Mouse (Mus musculus): ENCODE measurements around the gene Plpp1. TPM values are rescaled to one million over a fixed set of nuclear protein-coding genes. Genes with fewer than 3 reads are reported as not detected.
A peak's percentile ranks its signal among the peaks of the same experiment; 100 is the strongest.

Plpp1 gene
- polyA plus RNA-seq (2014; fragmentation: Nextera tagmentation; extraction: Ambion mirVana) = 63.8 and 65.1 TPM in 2 replicates

DNA sequence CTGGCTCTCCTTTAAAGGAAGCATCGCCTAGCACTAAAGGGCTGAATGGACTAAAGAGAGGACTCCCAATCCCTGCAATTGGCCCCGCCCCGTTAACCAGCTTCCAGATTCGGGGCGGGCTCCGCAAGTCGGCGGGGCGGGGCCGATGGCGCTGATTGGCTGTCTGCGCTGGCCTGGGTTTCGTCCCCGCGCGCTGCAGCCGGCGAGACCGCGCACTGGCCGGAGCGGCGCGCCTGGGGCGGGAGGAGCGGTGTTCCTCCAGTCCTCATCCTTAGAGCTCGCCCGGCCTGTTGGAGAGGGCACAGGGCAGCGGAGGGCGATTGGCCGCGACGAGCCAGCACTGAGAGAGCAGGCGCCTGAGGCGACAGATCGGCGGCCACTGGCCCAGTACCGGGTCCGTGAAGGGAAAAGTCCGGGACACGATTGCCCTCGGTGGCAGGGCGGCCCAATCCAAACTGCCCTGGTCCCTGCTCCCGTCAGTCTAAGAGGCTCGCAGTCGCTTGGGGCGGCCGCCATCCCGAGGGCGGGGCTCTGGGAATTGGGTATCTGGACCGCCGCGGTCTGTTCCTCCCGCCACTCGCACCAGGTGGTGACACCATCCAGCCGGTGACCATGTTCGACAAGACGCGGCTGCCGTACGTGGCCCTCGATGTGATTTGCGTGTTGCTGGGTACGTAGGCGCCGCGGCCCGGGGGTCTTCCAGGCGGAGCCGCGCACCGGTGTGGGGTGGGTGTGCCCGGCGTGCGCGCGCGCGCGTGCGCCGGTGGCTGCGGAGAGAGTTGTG is at the start of gene Plpp1:
Plpp1 (plus strand) TSS at position 196 of the 784 bp plus-strand sequence.
- H3K4me2 ChIP-seq (replicated peaks) = peak within 1 kb of the TSS; percentile 89
- H3K4me3 ChIP-seq (replicated peaks; ENCODE audit: low read length) = peak within 1 kb of the TSS; percentile 75
- H3K27ac ChIP-seq = peak within 1 kb of the TSS; percentile 98
- H3K9ac ChIP-seq = peak within 1 kb of the TSS; percentile 78
- DNase-seq (ENCODE audit: low spot score) = peak; percentile 96
- ATAC-seq (ENCODE audit: low FRiP score) = peak; percentile 96
- no peaks in the 10 kb centered on the region for H3K27me3 ChIP-seq (ENCODE audit: control insufficient read depth, insufficient read depth, low read length)
- under 1% methylated on average over 72 of the region's 83 CpGs for WGBS
- peaks cover 4% of the 10 kb centered on the region; the same call in 1 of the 2 replicates for H3K36me3 ChIP-seq (replicated peaks; ENCODE audit: control insufficient read depth, insufficient read depth)
- H3K4me1 ChIP-seq (replicated peaks; ENCODE audit: control insufficient read depth, insufficient read depth, low read length) = peaks cover 19% of the 10 kb centered on the region
- H3K9me3 ChIP-seq (ENCODE audit: control insufficient read depth, low read length) = no peaks in the 10 kb centered on the region

DNA sequence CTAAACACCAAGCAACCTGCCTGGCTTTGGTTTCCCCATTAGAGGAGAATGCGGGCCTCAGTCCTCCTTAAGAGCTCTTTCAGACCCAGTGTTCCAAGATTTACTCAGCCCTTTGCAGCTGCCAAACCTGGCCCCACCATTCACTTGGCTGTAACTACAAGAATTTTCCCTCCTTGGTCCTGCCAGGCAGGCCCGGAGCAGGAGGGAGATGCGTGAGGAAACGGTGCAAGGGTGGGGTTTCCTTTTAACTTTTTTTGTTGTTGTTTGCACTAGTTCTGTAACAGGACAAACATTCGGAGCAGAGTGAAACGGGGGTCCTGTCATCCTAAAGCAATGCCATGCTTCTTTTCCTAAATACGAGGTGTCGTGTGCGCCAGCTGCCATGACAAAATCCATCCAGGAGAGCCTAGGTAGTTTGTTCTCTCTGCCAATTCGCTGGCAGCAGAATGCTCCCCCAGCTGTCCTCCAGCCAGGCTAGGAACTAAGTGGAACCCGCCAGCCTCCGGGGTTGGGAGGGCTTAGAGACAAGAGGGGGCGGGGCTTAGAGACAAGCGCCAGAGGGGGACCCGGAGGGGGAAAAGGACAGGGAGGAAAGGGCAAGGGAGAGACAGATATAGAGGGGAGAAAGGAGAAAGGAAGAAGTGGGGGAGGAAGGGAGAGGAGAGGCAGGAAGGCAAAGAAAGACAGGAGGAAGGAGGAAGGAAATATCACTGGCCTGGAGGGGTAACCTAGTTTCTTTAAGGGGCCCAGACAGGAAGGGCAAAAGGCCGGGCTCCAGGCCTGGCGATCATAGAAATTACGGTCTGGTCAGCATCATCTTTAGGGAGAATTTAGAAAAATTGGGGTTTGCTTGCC is 48.9 kb upstream of the Plpp1 start:
- Histone ChIP-seq H3K36me3 (replicated peaks; ENCODE audit: control insufficient read depth, insufficient read depth) (no peaks in the 10 kb centered on the region), H3K9me3 (ENCODE audit: control insufficient read depth, low read length) (no peaks in the 10 kb centered on the region), H3K4me3 (replicated peaks; ENCODE audit: low read length) (no peak overlapping the region), H3K4me2 (replicated peaks) (peak overlapping the region; percentile 23; the same call in 1 of the 2 replicates), H3K4me1 (replicated peaks; ENCODE audit: control insufficient read depth, insufficient read depth, low read length) (peaks cover 16% of the 10 kb centered on the region; the same call in 1 of the 2 replicates), H3K27ac (peak overlapping the region; percentile 21; the same call in 1 of the 2 replicates), H3K27me3 (ENCODE audit: control insufficient read depth, insufficient read depth, low read length) (no peaks in the 10 kb centered on the region), H3K9ac (no peak overlapping the region)
- WGBS = 43% methylated on average over 16 of the region's 18 CpGs
- no peak for DNase-seq (ENCODE audit: low spot score)
- ATAC-seq (ENCODE audit: low FRiP score) = no peak; the same call in 1 of the 2 replicates

DNA sequence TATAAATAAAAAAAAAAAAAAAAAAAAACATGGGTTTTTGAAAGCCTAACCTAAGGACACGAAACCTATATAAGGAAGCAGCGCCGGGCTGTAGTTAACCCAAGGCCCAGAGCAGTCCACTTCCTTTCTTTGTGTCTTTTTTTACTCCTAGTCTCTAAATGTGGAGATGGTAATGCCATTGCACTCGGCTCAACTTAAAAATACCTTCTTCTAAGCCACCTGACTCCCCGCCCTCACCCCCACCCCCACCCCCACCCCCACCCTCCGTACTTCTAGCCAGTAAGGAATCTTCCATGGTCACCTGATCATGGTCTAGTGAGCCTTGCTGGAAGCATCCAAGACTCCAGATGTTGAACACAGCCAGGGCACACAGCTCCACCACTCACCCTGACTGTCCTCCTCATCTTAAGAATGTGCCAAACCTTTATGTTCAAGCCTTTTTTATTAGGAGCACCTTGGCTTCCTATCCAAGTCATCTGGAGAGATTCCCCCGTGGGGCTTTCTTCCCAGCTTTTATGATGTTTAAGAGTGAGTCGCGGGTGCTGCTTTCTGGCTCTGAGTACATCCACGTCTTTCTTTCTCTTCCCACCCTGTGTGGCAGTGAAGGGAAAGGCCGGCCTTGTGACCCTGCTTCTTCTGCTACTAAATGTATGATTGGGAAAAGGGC is 48.1 kb upstream of the Plpp1 start:
- ATAC-seq (ENCODE audit: low FRiP score) = no peak
- Histone ChIP-seq H3K36me3 (replicated peaks; ENCODE audit: control insufficient read depth, insufficient read depth) (no peaks in the 10 kb centered on the region), H3K27me3 (ENCODE audit: control insufficient read depth, insufficient read depth, low read length) (no peaks in the 10 kb centered on the region), H3K4me2 (replicated peaks) (no peak overlapping the region), H3K4me1 (replicated peaks; ENCODE audit: control insufficient read depth, insufficient read depth, low read length) (peaks cover 16% of the 10 kb centered on the region; the same call in 1 of the 2 replicates), H3K9ac (no peak overlapping the region), H3K4me3 (replicated peaks; ENCODE audit: low read length) (no peak overlapping the region), H3K9me3 (ENCODE audit: control insufficient read depth, low read length) (no peaks in the 10 kb centered on the region), H3K27ac (no peak overlapping the region)
- no peak for DNase-seq (ENCODE audit: low spot score)
- WGBS = 77% methylated on average over 11 of the region's 11 CpGs

DNA sequence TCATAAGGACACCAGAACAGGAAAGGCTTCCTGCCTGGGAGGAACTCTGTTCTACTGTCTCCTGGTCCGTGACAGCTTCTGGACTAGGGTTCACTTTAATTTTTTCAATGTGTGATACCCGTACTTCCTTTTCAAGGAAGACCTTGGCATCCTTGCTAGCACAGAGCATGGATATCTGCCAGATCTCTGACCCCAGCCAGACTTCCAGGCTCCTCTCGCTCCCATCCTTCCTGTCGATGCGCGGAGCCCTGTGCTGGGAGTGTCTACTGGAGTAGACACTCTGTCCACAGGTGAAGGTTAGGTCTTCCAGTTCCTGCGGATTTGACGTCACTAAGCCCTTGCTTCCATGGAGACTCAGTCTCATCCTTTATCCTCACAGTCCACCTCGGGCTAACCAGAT is 47.1 kb upstream of the Plpp1 start:
- H3K27me3 ChIP-seq (ENCODE audit: control insufficient read depth, insufficient read depth, low read length) = no peaks in the 10 kb centered on the region
- peaks cover 16% of the 10 kb centered on the region; the same call in 1 of the 2 replicates for H3K4me1 ChIP-seq (replicated peaks; ENCODE audit: control insufficient read depth, insufficient read depth, low read length)
- no peak overlapping the region for H3K9ac ChIP-seq
- no peak overlapping the region for H3K4me3 ChIP-seq (replicated peaks; ENCODE audit: low read length)
- WGBS = 87% methylated on average over 9 of the region's 9 CpGs
- H3K4me2 ChIP-seq (replicated peaks) = no peak overlapping the region
- DNase-seq (ENCODE audit: low spot score) (no peak), ATAC-seq (ENCODE audit: low FRiP score) (no peak)
- H3K36me3 ChIP-seq (replicated peaks; ENCODE audit: control insufficient read depth, insufficient read depth) = no peaks in the 10 kb centered on the region
- no peaks in the 10 kb centered on the region for H3K9me3 ChIP-seq (ENCODE audit: control insufficient read depth, low read length)
- H3K27ac ChIP-seq = no peak overlapping the region

DNA sequence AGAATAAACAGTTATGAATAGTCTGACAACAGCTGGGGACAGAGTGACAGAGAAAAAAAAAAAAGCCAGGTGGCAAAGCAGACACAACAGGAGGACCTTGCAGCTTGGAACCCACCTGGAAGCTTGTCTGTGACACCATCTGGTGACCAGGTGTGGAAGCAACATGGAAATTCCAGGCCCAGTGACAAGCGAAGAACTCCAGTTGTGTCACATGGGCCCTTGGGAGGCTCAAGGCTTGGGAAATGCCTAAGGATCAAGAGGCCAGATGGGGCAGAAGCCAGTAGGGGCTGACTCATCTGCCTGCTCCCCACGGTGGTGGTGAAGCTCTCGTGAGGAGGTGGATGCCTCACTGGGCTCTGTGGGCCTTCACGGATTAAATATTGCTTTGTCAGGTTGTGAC is 45.7 kb upstream of the Plpp1 start:
- H3K9ac ChIP-seq = no peak overlapping the region
- 32% methylated on average over 4 of the region's 4 CpGs for WGBS
- ATAC-seq (ENCODE audit: low FRiP score) (no peak), DNase-seq (ENCODE audit: low spot score) (no peak)
- no peaks in the 10 kb centered on the region for H3K27me3 ChIP-seq (ENCODE audit: control insufficient read depth, insufficient read depth, low read length)
- no peak overlapping the region for H3K4me3 ChIP-seq (replicated peaks; ENCODE audit: low read length)
- peaks cover 16% of the 10 kb centered on the region; the same call in 1 of the 2 replicates for H3K4me1 ChIP-seq (replicated peaks; ENCODE audit: control insufficient read depth, insufficient read depth, low read length)
- no peaks in the 10 kb centered on the region for H3K36me3 ChIP-seq (replicated peaks; ENCODE audit: control insufficient read depth, insufficient read depth)
- no peak overlapping the region for H3K27ac ChIP-seq
- no peak overlapping the region for H3K4me2 ChIP-seq (replicated peaks)
- H3K9me3 ChIP-seq (ENCODE audit: control insufficient read depth, low read length) = no peaks in the 10 kb centered on the region

DNA sequence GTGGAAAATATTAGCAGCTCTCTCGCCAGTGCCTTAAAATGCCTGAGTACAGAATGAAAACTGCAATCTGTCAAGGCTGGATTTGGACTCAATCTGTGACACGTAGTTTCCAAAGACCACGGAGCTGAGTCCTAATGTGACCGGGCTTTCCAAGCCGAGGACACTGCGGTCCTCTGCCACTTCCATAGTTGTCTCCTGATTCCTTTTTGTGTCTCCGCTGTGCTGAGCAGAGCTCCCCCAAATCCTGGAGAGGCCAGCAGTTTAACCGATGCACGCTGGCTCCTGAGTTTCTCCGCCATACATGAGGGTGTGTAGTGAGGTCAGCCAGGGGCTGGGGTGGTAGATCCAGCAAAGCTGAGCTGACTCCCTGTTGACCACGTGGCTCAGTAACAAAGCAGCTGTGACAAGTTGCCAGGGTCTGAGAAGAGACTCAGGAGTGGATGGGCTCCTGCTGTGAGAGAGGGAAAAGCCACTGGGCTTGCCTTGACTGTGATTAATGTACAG is 45.0 kb upstream of the Plpp1 start:
- H3K27ac ChIP-seq = peak overlapping the region; percentile 33; the same call in 1 of the 2 replicates
- peak overlapping the region; percentile 36; the same call in 1 of the 2 replicates for H3K9ac ChIP-seq
- H3K4me3 ChIP-seq (replicated peaks; ENCODE audit: low read length) = no peak overlapping the region
- DNase-seq (ENCODE audit: low spot score) (no peak), ATAC-seq (ENCODE audit: low FRiP score) (peak; percentile 61)
- H3K27me3 ChIP-seq (ENCODE audit: control insufficient read depth, insufficient read depth, low read length) = no peaks in the 10 kb centered on the region
- no peaks in the 10 kb centered on the region for H3K9me3 ChIP-seq (ENCODE audit: control insufficient read depth, low read length)
- H3K36me3 ChIP-seq (replicated peaks; ENCODE audit: control insufficient read depth, insufficient read depth) = no peaks in the 10 kb centered on the region
- peak overlapping the region; percentile 32 for H3K4me2 ChIP-seq (replicated peaks)
- 46% methylated on average over 11 of the region's 11 CpGs for WGBS
- peaks cover 16% of the 10 kb centered on the region; the same call in 1 of the 2 replicates for H3K4me1 ChIP-seq (replicated peaks; ENCODE audit: control insufficient read depth, insufficient read depth, low read length)

DNA sequence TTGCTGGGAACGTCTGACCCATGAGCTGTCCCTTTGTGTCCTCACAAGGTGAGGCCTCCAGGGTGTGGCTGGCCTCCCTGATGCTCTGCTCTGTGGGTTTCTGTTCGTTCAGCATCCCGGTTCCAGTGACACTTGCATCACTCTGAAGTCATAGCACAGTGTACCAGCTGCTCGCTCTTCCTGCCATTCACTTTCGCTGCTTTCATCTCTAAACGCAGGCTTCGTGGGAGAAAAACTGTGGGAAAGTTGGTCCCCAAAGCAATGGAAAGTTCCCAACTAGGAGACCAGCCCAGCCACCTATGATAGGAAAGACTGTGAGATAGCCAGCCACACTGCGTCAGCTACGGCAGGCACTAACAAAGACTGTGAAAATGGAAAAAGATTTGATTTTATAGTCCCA is 43.2 kb upstream of the Plpp1 start:
- no peak overlapping the region for H3K4me3 ChIP-seq (replicated peaks; ENCODE audit: low read length)
- H3K9ac ChIP-seq = no peak overlapping the region
- H3K9me3 ChIP-seq (ENCODE audit: control insufficient read depth, low read length) = no peaks in the 10 kb centered on the region
- H3K4me1 ChIP-seq (replicated peaks; ENCODE audit: control insufficient read depth, insufficient read depth, low read length) = peaks cover 10% of the 10 kb centered on the region; the same call in 1 of the 2 replicates
- H3K27ac ChIP-seq = no peak overlapping the region
- no peak for ATAC-seq (ENCODE audit: low FRiP score)
- no peaks in the 10 kb centered on the region for H3K36me3 ChIP-seq (replicated peaks; ENCODE audit: control insufficient read depth, insufficient read depth)
- 84% methylated on average over 9 of the region's 9 CpGs for WGBS
- no peak overlapping the region for H3K4me2 ChIP-seq (replicated peaks)
- no peak for DNase-seq (ENCODE audit: low spot score)
- no peaks in the 10 kb centered on the region for H3K27me3 ChIP-seq (ENCODE audit: control insufficient read depth, insufficient read depth, low read length)

DNA sequence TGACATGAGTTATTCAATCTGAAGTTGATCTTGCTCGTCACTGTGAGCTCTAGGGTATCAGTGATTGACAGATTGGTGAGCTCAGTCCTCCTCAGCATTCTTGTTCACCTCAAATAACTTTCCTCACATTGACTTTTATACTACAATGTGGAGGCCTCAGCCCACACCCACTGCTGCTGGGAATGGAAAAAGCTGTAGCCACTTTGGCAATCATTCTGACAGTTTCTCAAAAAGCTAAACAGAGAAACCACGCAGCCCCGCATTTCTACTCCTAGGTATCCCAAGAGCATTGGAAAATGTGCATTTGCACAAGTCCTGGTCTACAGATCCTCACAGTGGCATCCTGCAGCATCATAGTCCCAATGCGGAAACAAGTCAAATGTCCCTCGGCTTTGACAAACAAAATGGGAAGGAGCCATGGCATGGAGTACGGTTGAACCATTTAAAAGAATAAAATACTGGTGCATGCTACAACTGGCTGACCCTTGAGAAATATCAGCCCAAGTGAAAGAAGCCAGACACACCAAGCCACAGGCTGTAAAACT is 42.0 kb upstream of the Plpp1 start:
- Histone ChIP-seq H3K27ac (no peak overlapping the region), H3K27me3 (ENCODE audit: control insufficient read depth, insufficient read depth, low read length) (no peaks in the 10 kb centered on the region), H3K9ac (no peak overlapping the region), H3K4me1 (replicated peaks; ENCODE audit: control insufficient read depth, insufficient read depth, low read length) (peaks cover 10% of the 10 kb centered on the region; the same call in 1 of the 2 replicates), H3K36me3 (replicated peaks; ENCODE audit: control insufficient read depth, insufficient read depth) (no peaks in the 10 kb centered on the region), H3K9me3 (ENCODE audit: control insufficient read depth, low read length) (no peaks in the 10 kb centered on the region), H3K4me2 (replicated peaks) (no peak overlapping the region), H3K4me3 (replicated peaks; ENCODE audit: low read length) (no peak overlapping the region)
- 87% methylated on average over 6 of the region's 6 CpGs for WGBS
- no peak for DNase-seq (ENCODE audit: low spot score)
- no peak for ATAC-seq (ENCODE audit: low FRiP score)
